Mouse (Mus musculus): ENCODE measurements at regions not wholly inside any gene's neighbourhood (a gene's known extent, or its start where the extent isn't known, plus 50 kb on each side); places are given as distances from the start of the nearest gene placed in this dataset.

DNA sequence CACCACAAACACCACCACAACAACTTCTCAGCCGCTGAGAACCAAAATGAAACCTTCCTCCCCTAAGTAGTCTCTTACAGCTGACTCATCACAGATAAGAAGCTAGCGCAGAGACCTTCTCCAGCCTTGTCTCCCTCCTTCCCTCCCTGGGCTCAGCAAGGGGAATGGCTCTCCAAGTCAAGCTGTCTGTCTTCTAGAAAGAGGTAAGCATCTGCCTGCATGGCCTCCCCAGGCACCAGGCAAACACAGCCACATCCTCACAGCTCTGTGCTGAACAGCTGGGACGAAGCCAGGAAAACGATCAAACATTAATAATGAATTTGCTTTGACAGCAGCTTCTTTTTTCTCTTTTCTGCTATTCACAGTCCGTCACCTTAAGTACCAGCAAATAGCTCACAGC, 108.3 kb upstream of the Irs2 start:
- Histone ChIP-seq H3K27ac (ENCODE audit: control insufficient read depth, insufficient read depth, low read depth, low read length, poor library complexity) (no peak overlapping the region), H3K4me3 (replicated peaks; ENCODE audit: control insufficient read depth, low read depth, low read length) (no peak overlapping the region), H3K4me1 (ENCODE audit: control insufficient read depth, insufficient read depth, low read length) (peaks cover 8% of the 10 kb centered on the region)
- WGBS = 57% methylated on average over 5 of the region's 5 CpGs
- no peak for TF ChIP-seq CTCF (IDR thresholded peaks at IDR 0.05; ENCODE audit: control insufficient read depth, insufficient read depth, low read length)
- no peak for TF ChIP-seq POLR2A (IDR thresholded peaks at IDR 0.05; ENCODE audit: borderline replicate concordance, control insufficient read depth, low read depth, low read length)

DNA sequence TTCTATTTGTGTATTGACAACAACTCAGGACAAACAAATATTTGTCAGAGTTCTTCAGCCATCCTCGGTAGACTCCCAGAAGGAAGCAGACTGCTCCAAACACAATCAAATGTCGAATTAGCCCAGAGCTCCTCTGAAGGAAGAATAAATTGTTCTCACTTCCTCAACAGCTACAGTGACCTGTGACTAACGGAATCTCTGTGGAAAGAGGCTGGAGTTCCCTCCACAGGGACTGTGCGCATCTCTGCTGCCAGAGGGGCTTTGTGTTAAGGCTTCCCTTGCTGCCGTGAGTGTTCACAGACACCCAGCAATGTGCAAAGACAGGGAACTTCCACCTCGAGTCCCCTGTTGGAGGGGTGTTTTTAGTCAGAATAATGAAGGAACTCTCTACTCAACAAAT, 107.0 kb upstream of the Irs2 start:
- TF ChIP-seq POLR2A (IDR thresholded peaks at IDR 0.05; ENCODE audit: borderline replicate concordance, control insufficient read depth, low read depth, low read length) (no peak), CTCF (IDR thresholded peaks at IDR 0.05; ENCODE audit: control insufficient read depth, insufficient read depth, low read length) (no peak)
- Histone ChIP-seq H3K4me1 (ENCODE audit: control insufficient read depth, insufficient read depth, low read length) (peaks cover 8% of the 10 kb centered on the region), H3K4me3 (replicated peaks; ENCODE audit: control insufficient read depth, low read depth, low read length) (no peak overlapping the region), H3K27ac (ENCODE audit: control insufficient read depth, insufficient read depth, low read depth, low read length, poor library complexity) (no peak overlapping the region)
- WGBS = 17% methylated on average over 6 of the region's 6 CpGs

DNA sequence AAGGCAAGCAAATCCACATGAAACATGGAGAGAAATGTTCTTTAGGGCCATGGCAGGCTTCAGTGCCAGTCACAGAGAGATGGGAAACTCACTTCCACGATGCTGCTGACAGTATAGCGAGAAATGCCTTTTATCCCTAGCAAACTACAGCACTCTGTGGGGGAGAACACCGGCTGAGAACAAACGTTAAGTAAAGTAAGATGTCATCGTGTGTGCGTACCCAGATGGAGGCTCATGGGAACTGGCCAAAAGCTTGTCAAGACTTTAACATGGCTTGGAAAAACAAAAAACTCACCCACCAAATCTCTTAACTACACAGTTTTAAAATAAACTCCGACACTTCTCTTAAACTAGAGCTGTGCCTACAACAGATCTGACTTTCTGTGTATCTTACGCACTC, 106.3 kb upstream of the Irs2 start:
- Histone ChIP-seq H3K4me3 (replicated peaks; ENCODE audit: control insufficient read depth, low read depth, low read length) (no peak overlapping the region), H3K27ac (ENCODE audit: control insufficient read depth, insufficient read depth, low read depth, low read length, poor library complexity) (no peak overlapping the region), H3K4me1 (ENCODE audit: control insufficient read depth, insufficient read depth, low read length) (peaks cover 8% of the 10 kb centered on the region)
- WGBS = 85% methylated on average over 8 of the region's 8 CpGs
- TF ChIP-seq CTCF (IDR thresholded peaks at IDR 0.05; ENCODE audit: control insufficient read depth, insufficient read depth, low read length) (no peak), POLR2A (IDR thresholded peaks at IDR 0.05; ENCODE audit: borderline replicate concordance, control insufficient read depth, low read depth, low read length) (no peak)

DNA sequence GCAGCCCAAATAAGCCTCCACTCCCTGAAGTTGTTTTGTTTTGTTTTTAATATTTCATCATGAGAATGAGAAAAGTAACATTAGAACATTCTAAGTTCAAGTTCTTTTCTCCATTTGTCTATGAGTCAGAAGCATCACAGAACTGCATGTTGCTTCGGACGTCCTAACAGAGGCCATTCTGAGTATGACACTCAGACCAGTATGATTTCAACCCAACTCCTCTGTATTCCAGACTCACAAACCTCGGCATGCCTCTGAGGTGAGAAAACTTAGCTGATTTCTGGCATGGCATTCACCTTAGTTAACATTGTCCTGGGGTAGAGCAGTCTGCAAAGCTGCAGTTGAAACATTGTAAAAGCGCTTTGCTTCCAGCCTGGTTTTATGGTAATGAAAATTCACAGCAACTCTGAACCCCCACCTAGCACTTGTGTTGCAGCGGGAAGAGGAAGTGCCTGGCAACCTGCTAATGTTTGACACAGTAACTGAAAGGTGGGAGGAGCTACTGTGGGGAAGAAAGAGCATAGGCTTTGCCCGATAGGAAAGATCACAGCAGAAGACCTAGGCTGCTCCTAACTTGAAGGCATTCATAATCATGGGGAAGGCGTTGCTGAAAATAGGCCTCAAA, 104.8 kb upstream of the Irs2 start:
- Histone ChIP-seq H3K4me3 (replicated peaks; ENCODE audit: control insufficient read depth, low read depth, low read length) (no peak overlapping the region), H3K27ac (ENCODE audit: control insufficient read depth, insufficient read depth, low read depth, low read length, poor library complexity) (no peak overlapping the region), H3K4me1 (ENCODE audit: control insufficient read depth, insufficient read depth, low read length) (peaks cover 8% of the 10 kb centered on the region)
- WGBS = 9% methylated on average over 7 of the region's 7 CpGs
- TF ChIP-seq CTCF (IDR thresholded peaks at IDR 0.05; ENCODE audit: control insufficient read depth, insufficient read depth, low read length) (no peak), POLR2A (IDR thresholded peaks at IDR 0.05; ENCODE audit: borderline replicate concordance, control insufficient read depth, low read depth, low read length) (no peak)

DNA sequence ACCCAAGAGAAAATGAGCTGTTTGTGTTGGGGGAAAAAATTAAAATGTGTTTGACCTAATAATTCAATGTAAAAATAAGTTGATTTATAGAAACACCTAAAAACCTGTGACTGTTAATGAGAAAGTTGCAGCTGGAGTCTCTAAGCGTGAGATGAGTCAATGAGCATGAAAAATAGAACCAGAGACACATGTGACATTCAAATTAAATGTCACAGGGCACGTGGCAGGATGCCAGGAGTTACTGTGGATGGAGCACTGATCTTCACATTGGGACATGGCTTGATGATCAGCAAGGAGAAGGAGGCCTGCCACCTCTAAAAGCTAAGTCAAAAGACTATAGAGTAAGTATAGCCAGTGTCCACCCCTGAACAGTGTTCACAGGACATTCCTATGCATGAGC, 103.7 kb upstream of the Irs2 start:
- H3K4me3 ChIP-seq (replicated peaks; ENCODE audit: control insufficient read depth, low read depth, low read length) = no peak overlapping the region
- H3K4me1 ChIP-seq (ENCODE audit: control insufficient read depth, insufficient read depth, low read length) = peaks cover 5% of the 10 kb centered on the region
- TF ChIP-seq CTCF (IDR thresholded peaks at IDR 0.05; ENCODE audit: control insufficient read depth, insufficient read depth, low read length) (no peak), POLR2A (IDR thresholded peaks at IDR 0.05; ENCODE audit: borderline replicate concordance, control insufficient read depth, low read depth, low read length) (no peak)
- H3K27ac ChIP-seq (ENCODE audit: control insufficient read depth, insufficient read depth, low read depth, low read length, poor library complexity) = no peak overlapping the region
- WGBS = 51% methylated on average over 2 of the region's 2 CpGs

DNA sequence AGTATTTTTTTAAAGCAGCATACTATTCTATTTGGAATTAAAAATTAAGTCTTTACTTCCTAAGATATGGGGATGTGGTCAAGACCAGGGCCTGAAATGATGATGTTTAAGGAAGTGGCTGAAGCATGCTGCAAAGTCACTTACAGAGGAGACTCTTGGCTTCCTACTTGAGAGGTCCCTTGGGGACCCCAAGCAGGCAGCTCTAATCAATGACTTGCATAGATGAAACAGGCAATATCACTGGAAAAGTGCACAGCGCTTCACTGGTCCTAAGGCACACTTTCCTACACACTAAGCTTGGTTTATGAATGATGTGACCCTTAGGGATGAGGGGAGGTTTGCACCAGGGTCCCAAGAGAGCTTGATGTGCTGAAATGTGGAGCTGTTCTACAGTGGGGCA, 99.2 kb upstream of the Irs2 start:
- TF ChIP-seq POLR2A (IDR thresholded peaks at IDR 0.05; ENCODE audit: borderline replicate concordance, control insufficient read depth, low read depth, low read length) = no peak
- no peak for TF ChIP-seq CTCF (IDR thresholded peaks at IDR 0.05; ENCODE audit: control insufficient read depth, insufficient read depth, low read length)
- no peak overlapping the region for H3K27ac ChIP-seq (ENCODE audit: control insufficient read depth, insufficient read depth, low read depth, low read length, poor library complexity)
- WGBS = 83% methylated on average over 1 of the region's 1 CpGs
- H3K4me1 ChIP-seq (ENCODE audit: control insufficient read depth, insufficient read depth, low read length) = peaks cover 5% of the 10 kb centered on the region
- H3K4me3 ChIP-seq (replicated peaks; ENCODE audit: control insufficient read depth, low read depth, low read length) = no peak overlapping the region

DNA sequence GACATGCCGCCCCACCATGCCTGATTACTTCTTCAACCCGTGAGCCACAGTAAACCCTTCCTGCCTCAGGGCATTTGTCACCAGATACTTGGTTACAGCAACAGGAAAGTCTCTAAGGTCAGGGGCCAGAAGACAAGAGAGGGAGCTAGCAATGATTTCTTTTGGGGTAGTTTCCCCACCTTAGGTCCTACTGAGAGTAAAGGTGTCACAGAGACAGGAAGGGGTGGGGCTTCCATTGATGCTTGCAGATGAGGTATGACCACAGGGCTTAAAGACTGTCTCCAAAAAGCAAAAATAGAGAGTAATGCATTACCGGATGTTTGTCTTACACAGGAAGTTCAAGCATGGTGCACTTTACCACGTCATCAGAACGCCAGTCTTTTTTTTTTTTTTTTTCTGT, 98.8 kb upstream of the Irs2 start:
- WGBS = 49% methylated on average over 5 of the region's 5 CpGs
- TF ChIP-seq CTCF (IDR thresholded peaks at IDR 0.05; ENCODE audit: control insufficient read depth, insufficient read depth, low read length) (no peak), POLR2A (IDR thresholded peaks at IDR 0.05; ENCODE audit: borderline replicate concordance, control insufficient read depth, low read depth, low read length) (no peak)
- Histone ChIP-seq H3K4me3 (replicated peaks; ENCODE audit: control insufficient read depth, low read depth, low read length) (no peak overlapping the region), H3K27ac (ENCODE audit: control insufficient read depth, insufficient read depth, low read depth, low read length, poor library complexity) (no peak overlapping the region), H3K4me1 (ENCODE audit: control insufficient read depth, insufficient read depth, low read length) (peaks cover 3% of the 10 kb centered on the region; the same call in 1 of the 2 replicates)

DNA sequence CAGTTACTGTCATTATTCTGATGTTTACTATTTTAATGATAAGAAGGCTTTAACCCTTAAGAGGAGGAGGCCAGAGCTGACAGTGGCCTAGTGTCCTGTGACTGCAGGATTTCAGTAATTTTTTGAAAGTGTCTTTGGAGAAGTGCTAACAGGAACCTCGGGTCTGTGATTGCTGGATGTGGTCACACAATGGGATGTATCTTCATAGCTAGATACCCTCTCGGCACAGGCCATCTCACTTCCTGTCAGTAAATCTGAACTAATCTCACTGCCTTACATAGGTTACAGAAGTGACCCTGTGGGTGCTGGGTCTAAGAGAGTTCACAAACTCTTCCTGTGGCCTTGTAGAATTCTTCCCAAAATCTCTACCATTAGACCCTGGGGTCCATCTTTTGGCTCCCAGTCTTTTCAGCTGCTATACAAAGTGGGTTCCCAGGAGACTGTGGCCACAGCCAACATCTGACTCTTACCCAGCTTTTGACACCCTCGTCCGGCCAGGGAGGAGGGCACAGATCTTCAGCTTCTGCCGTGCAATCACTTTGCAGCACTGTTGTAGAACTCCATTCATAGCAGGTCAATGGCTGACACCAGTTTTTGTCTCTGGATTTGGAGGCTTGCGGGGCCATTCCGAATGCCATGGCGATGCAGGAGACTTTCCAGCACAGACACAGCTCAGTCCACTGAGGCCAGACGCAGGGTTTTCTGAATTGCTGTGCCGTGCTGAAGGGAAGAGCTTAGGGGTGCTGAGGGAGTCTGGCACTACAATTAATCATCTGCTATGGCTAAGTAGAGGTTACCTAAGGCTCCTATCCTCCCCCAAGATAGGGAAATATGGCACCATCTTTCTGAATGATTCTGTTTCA, 95.7 kb upstream of the Irs2 start:
- WGBS = 65% methylated on average over 10 of the region's 10 CpGs
- peaks cover 3% of the 10 kb centered on the region; the same call in 1 of the 2 replicates for H3K4me1 ChIP-seq (ENCODE audit: control insufficient read depth, insufficient read depth, low read length)
- TF ChIP-seq POLR2A (IDR thresholded peaks at IDR 0.05; ENCODE audit: borderline replicate concordance, control insufficient read depth, low read depth, low read length) = no peak
- no peak for TF ChIP-seq CTCF (IDR thresholded peaks at IDR 0.05; ENCODE audit: control insufficient read depth, insufficient read depth, low read length)
- H3K27ac ChIP-seq (ENCODE audit: control insufficient read depth, insufficient read depth, low read depth, low read length, poor library complexity) = no peak overlapping the region
- no peak overlapping the region for H3K4me3 ChIP-seq (replicated peaks; ENCODE audit: control insufficient read depth, low read depth, low read length)
